Mouse (Mus musculus) CH12.LX (cell line): ENCODE measurements around the gene Catsper1. TPM values are rescaled to one million over a fixed set of nuclear protein-coding genes. Genes with fewer than 3 reads are reported as not detected.

Experiments used
- DNase-seq: peaks from one replicate; pipeline ENCODE4 v3.0.0-alpha.2; 2013; ENCODE audit errors: extremely low read depth
- H3K27ac ChIP-seq: 2 replicates; pipeline ENCODE4 v1.5.1; 2012; ENCODE audit warnings: low read depth, mild to moderate bottlenecking, control low read depth, moderate library complexity; ENCODE audit not compliant: insufficient read depth
- H3K27me3 ChIP-seq: replicated peaks from 2 replicates; pipeline ENCODE3; 2012; ENCODE audit warnings: inconsistent platforms
- H3K36me3 ChIP-seq, 2 experiments: replicated peaks in 1 of 2; 2 replicates each; pipeline versions ENCODE3 to v1.6.1; 2012; ENCODE audit warnings: inconsistent platforms in 1 of 2, low read length in 1 of 2, mild to moderate bottlenecking in 1 of 2, mixed read lengths in 1 of 2, moderate library complexity in 1 of 2; ENCODE audit not compliant: control insufficient read depth in 1 of 2, insufficient read depth in 1 of 2
- H3K4me1 ChIP-seq, 2 experiments: 2 replicates each; pipeline ENCODE4 v1.6.1; 2012; ENCODE audit warnings: inconsistent platforms in 1 of 2, moderate library complexity in 1 of 2; ENCODE audit not compliant: insufficient read depth in 2 of 2, control insufficient read depth in 1 of 2
- H3K4me2 ChIP-seq: 2 replicates; pipeline ENCODE4 v1.6.1; 2012; ENCODE audit warnings: low read depth, mild to moderate bottlenecking, control low read depth; ENCODE audit not compliant: poor library complexity, insufficient read depth, severe bottlenecking
- H3K4me3 ChIP-seq, 3 experiments: fragments of 150-350 bp in 1 of 3; sonication (generic) in 1 of 3; replicated peaks in 1 of 3; 2 replicates each; pipeline versions ENCODE3 to v1.5.1; 2011 to 2012; ENCODE audit warnings: low read depth in 2 of 3, low read length in 2 of 3, mild to moderate bottlenecking in 2 of 3, moderate library complexity in 2 of 3, control low read depth in 1 of 3, improper control_type of control experiment in 1 of 3, inconsistent platforms in 1 of 3, mixed read lengths in 1 of 3; ENCODE audit not compliant: poor library complexity in 1 of 3
- H3K79me2 ChIP-seq: replicated peaks from 2 replicates; pipeline ENCODE4 v1.6.1; 2012; ENCODE audit warnings: mild to moderate bottlenecking, moderate library complexity; ENCODE audit not compliant: control insufficient read depth, poor library complexity, insufficient read depth, severe bottlenecking; ENCODE audit errors: extremely low read depth
- H3K9ac ChIP-seq: 2 replicates; pipeline ENCODE4 v1.6.1; 2012; ENCODE audit warnings: low read depth, mild to moderate bottlenecking, control low read depth, moderate library complexity; ENCODE audit not compliant: insufficient read depth
- H3K9me3 ChIP-seq: replicated peaks from 2 replicates; pipeline ENCODE3; 2012; ENCODE audit warnings: low read length, inconsistent platforms, mixed read lengths
- BHLHE40 ChIP-seq: IDR thresholded peaks from 2 replicates; pipeline ENCODE4 v1.6.1; 2011; ENCODE audit warnings: mild to moderate bottlenecking, low read depth, low read length, improper control_type of control experiment
- CHD1 ChIP-seq: IDR thresholded peaks from 2 replicates; pipeline ENCODE4 v1.6.1; 2012; ENCODE audit warnings: low read depth, low read length, improper control_type of control experiment, inconsistent platforms
- CHD2 ChIP-seq: IDR thresholded peaks from 2 replicates; pipeline ENCODE4 v1.6.1; 2011; ENCODE audit warnings: low read length, improper control_type of control experiment
- CTCF ChIP-seq, 2 experiments: IDR thresholded peaks in 1 of 2; conservative IDR thresholded peaks in 1 of 2; 2 replicates each; pipeline ENCODE4 v1.5.1; 2011 to 2012; ENCODE audit warnings: low read depth in 2 of 2, low read length in 2 of 2, improper control_type of control experiment in 1 of 2, inconsistent platforms in 1 of 2, mild to moderate bottlenecking in 1 of 2, moderate library complexity in 1 of 2
- E2F4 ChIP-seq: IDR thresholded peaks from 2 replicates; pipeline ENCODE4 v1.6.1; 2011; ENCODE audit warnings: low read depth, low read length, improper control_type of control experiment; ENCODE audit not compliant: insufficient replicate concordance
- ELF1 ChIP-seq: IDR thresholded peaks from 2 replicates; pipeline ENCODE4 v1.6.1; 2014; ENCODE audit warnings: low read depth, mild to moderate bottlenecking, inconsistent platforms, low read length, improper control_type of control experiment
- EP300 ChIP-seq: IDR thresholded peaks from 2 replicates; pipeline ENCODE4 v1.6.1; 2011; ENCODE audit warnings: low read length, improper control_type of control experiment
- ETS1 ChIP-seq: conservative IDR thresholded peaks from 2 replicates; pipeline ENCODE4 v1.6.1; 2012; ENCODE audit warnings: low read depth, mild to moderate bottlenecking, inconsistent platforms, low read length, improper control_type of control experiment, moderate library complexity
- GABPA ChIP-seq: IDR thresholded peaks from 2 replicates; pipeline ENCODE4 v1.6.1; 2012; ENCODE audit warnings: low read depth, low read length, improper control_type of control experiment, inconsistent platforms; ENCODE audit not compliant: insufficient replicate concordance
- HCFC1 ChIP-seq: IDR thresholded peaks from 2 replicates; pipeline ENCODE4 v1.6.1; 2012; ENCODE audit warnings: low read depth, mild to moderate bottlenecking, inconsistent platforms, low read length, improper control_type of control experiment
- IRF4 ChIP-seq: IDR thresholded peaks from 2 replicates; pipeline ENCODE4 v1.6.1; 2014; ENCODE audit warnings: low read depth, mild to moderate bottlenecking, inconsistent platforms, low read length, improper control_type of control experiment
- JUN ChIP-seq: IDR thresholded peaks from 2 replicates; pipeline ENCODE4 v1.6.1; 2011; ENCODE audit warnings: low read depth, mild to moderate bottlenecking, low read length, improper control_type of control experiment, moderate library complexity; ENCODE audit not compliant: insufficient read depth
- JUND ChIP-seq: conservative IDR thresholded peaks from 2 replicates; pipeline ENCODE4 v1.6.1; 2011; ENCODE audit warnings: low read depth, low read length, improper control_type of control experiment
- KAT2A ChIP-seq: IDR thresholded peaks from 2 replicates; pipeline ENCODE4 v1.6.1; 2012; ENCODE audit warnings: low read length, improper control_type of control experiment, inconsistent platforms; ENCODE audit not compliant: insufficient replicate concordance
- MAFK ChIP-seq: IDR thresholded peaks from 2 replicates; pipeline ENCODE4 v1.6.1; 2011; ENCODE audit warnings: low read length, improper control_type of control experiment; ENCODE audit not compliant: insufficient replicate concordance
- MAX ChIP-seq: IDR thresholded peaks from 2 replicates; pipeline ENCODE4 v1.6.1; 2011; ENCODE audit warnings: low read length, improper control_type of control experiment
- MAZ ChIP-seq: IDR thresholded peaks from 2 replicates; pipeline ENCODE4 v1.6.1; 2012; ENCODE audit warnings: low read depth, mild to moderate bottlenecking, inconsistent platforms, low read length, improper control_type of control experiment, moderate library complexity
- MEF2A ChIP-seq: IDR thresholded peaks from 2 replicates; pipeline ENCODE4 v1.6.1; 2014; ENCODE audit warnings: low read depth, mild to moderate bottlenecking, inconsistent platforms, low read length, improper control_type of control experiment, borderline replicate concordance
- MXI1 ChIP-seq: IDR thresholded peaks from 2 replicates; pipeline ENCODE4 v1.6.1; 2011; ENCODE audit warnings: mild to moderate bottlenecking, low read depth, low read length, improper control_type of control experiment
- MYC ChIP-seq: IDR thresholded peaks from 2 replicates; pipeline ENCODE4 v1.6.1; 2011; ENCODE audit warnings: low read depth, mild to moderate bottlenecking, improper control_type of control experiment, low read length
- NELFE ChIP-seq: IDR thresholded peaks from 2 replicates; pipeline ENCODE4 v1.6.1; 2011; ENCODE audit warnings: low read depth, low read length, improper control_type of control experiment
- NRF1 ChIP-seq: IDR thresholded peaks from 2 replicates; pipeline ENCODE4 v1.6.1; 2014; ENCODE audit warnings: low read depth, mild to moderate bottlenecking, inconsistent platforms, low read length, improper control_type of control experiment, moderate library complexity
- PAX5 ChIP-seq: IDR thresholded peaks from 2 replicates; pipeline ENCODE4 v1.6.1; 2012; ENCODE audit warnings: low read length, inconsistent platforms, mixed read lengths
- POLR2A ChIP-seq: IDR thresholded peaks from 2 replicates; pipeline ENCODE4 v1.6.1; 2011; ENCODE audit warnings: low read depth, mild to moderate bottlenecking, improper control_type of control experiment, low read length
- POLR2AphosphoS2 ChIP-seq: IDR thresholded peaks from 2 replicates; pipeline ENCODE4 v1.6.1; 2011; ENCODE audit warnings: low read depth, low read length, improper control_type of control experiment
- RAD21 ChIP-seq: IDR thresholded peaks from 2 replicates; pipeline ENCODE4 v1.6.1; 2011; ENCODE audit warnings: low read depth, mild to moderate bottlenecking, low read length, improper control_type of control experiment, moderate library complexity
- RCOR1 ChIP-seq: conservative IDR thresholded peaks from 2 replicates; pipeline ENCODE4 v1.6.1; 2012; ENCODE audit warnings: low read depth, mild to moderate bottlenecking, inconsistent platforms, low read length, improper control_type of control experiment
- SIN3A ChIP-seq: IDR thresholded peaks from 2 replicates; pipeline ENCODE4 v1.6.1; 2012; ENCODE audit warnings: low read length, improper control_type of control experiment, inconsistent platforms
- SMC3 ChIP-seq: IDR thresholded peaks from 2 replicates; pipeline ENCODE4 v1.6.1; 2011; ENCODE audit warnings: low read depth, low read length, improper control_type of control experiment
- TBP ChIP-seq: conservative IDR thresholded peaks from 2 replicates; pipeline ENCODE4 v1.6.1; 2011; ENCODE audit warnings: low read depth, low read length, improper control_type of control experiment
- TCF12 ChIP-seq: IDR thresholded peaks from 2 replicates; pipeline ENCODE4 v1.6.1; 2014; ENCODE audit warnings: low read depth, mild to moderate bottlenecking, inconsistent platforms, low read length, improper control_type of control experiment
- UBTF ChIP-seq: IDR thresholded peaks from 2 replicates; pipeline ENCODE4 v1.6.1; 2012; ENCODE audit warnings: low read depth, mild to moderate bottlenecking, inconsistent platforms, low read length, improper control_type of control experiment, moderate library complexity
- USF1 ChIP-seq: IDR thresholded peaks from 2 replicates; pipeline ENCODE4 v1.6.1; 2014; ENCODE audit warnings: low read depth, mild to moderate bottlenecking, inconsistent platforms, low read length, improper control_type of control experiment
- USF2 ChIP-seq: conservative IDR thresholded peaks from 2 replicates; pipeline ENCODE4 v1.6.1; 2011; ENCODE audit warnings: low read depth, low read length, improper control_type of control experiment
- ZC3H11A ChIP-seq: IDR thresholded peaks from 2 replicates; pipeline ENCODE4 v1.6.1; 2012; ENCODE audit warnings: low read depth, mild to moderate bottlenecking, inconsistent platforms, low read length, improper control_type of control experiment
- ZKSCAN1 ChIP-seq: IDR thresholded peaks from 2 replicates; pipeline ENCODE4 v1.6.1; 2012; ENCODE audit warnings: low read depth, inconsistent platforms, low read length, improper control_type of control experiment, borderline replicate concordance
- ZMIZ1 ChIP-seq: IDR thresholded peaks from 2 replicates; pipeline ENCODE4 v1.6.1; 2012; ENCODE audit warnings: low read depth, mild to moderate bottlenecking, inconsistent platforms, low read length, improper control_type of control experiment
- ZNF384 ChIP-seq: IDR thresholded peaks from 2 replicates; pipeline ENCODE4 v1.6.1; 2012; ENCODE audit warnings: low read depth, low read length, improper control_type of control experiment, inconsistent platforms
- dilution Hi-C: fragments of 300-500 bp; cut with MboI; formaldehyde crosslinking; loops from 2 replicates; pipeline ENCODE4 v1.14.3; 2020; ENCODE audit warnings: low sequenced_read_pairs; ENCODE audit not compliant: extremely low pct_unique_long_range_greater_than_20kb, extremely low pct_ligation_motif_present
- in situ Hi-C: fragments of 300-500 bp; cut with MboI; formaldehyde crosslinking; loops from 3 replicates; pipeline ENCODE4 v1.14.3; 2019; ENCODE audit warnings: low sequenced_read_pairs, low pct_ligation_motif_present, low pct_unique_long_range_greater_than_20kb, mixed read lengths
- polyA plus RNA-seq: library from polyadenylated mRNA; unstranded; fragments of >175 nt; gene quantifications from 2 replicates; pipeline ENCODE4 v1.2.1, GENCODE M21; 2012; ENCODE audit warnings: low read depth; ENCODE audit not compliant: insufficient read length
- total RNA-seq, 2 experiments: library from RNA; depleted of rRNA; stranded (reverse); fragments of 300-350 nt in 1 of 2; fragments of >200 nt in 1 of 2; gene quantifications; 2 replicates each; pipeline ENCODE4 v1.2.3; 2012 to 2014

Gene Catsper1
- total and polyA plus RNA-seq, 3 experiments: not detected

DNA sequence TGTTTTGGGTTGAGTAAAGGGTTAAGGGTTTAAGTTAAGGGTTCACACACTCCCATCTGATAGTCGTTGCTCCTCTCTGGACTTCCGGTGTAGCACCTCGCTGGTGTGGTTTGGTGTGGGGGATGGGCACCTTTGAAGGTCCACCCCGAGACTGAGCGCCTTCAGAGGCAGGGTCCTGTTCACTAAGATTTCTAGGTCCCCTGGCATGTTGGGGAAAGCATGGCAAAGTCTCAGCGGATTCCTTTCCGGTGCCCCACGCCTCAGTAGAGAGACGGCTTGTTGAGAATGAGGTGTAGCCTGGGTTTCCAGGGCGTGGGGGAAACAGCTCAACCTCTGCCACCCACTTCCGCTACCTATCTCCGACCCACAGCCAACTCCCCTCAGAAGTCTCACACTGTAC is 54.1 kb downstream of the Catsper1 start:
- Histone ChIP-seq H3K36me3 (peaks cover 11 to 30% of the 10 kb centered on the region in 2 experiments), H3K27ac (peak overlapping the region; percentile 59; the same call in 1 of the 2 replicates), H3K9ac (peak overlapping the region; percentile 96), H3K9me3 (no peaks in the 10 kb centered on the region), H3K4me3 (peak overlapping the region; percentile 66 to 92 (median 74))
- dilution Hi-C loops: no loop called here
- no peak for TF ChIP-seq MAZ
- peak; percentile 85 for TF ChIP-seq MAX
- peak; percentile 72 for TF ChIP-seq TBP
- no peak for TF ChIP-seq USF1
- no peak for TF ChIP-seq NRF1
- peak; percentile 29 for TF ChIP-seq IRF4
- peak; percentile 92 for TF ChIP-seq CHD2
- no peak for TF ChIP-seq ZC3H11A
- no peak for TF ChIP-seq JUND
- TF ChIP-seq CTCF (conservative IDR thresholded peaks at IDR 0.05 in 1 of 2, IDR thresholded peaks at IDR 0.05 in 1 of 2; ENCODE audit: low read depth in 2 of 2, low read length in 2 of 2): no peak
- 0 out of 2 replicates have a peak, but pooled peaks have one; percentile 51 for TF ChIP-seq MXI1
- TF ChIP-seq ELF1: peak; percentile 85
- TF ChIP-seq RAD21: no peak
- no peak for TF ChIP-seq MAFK
- TF ChIP-seq ETS1: peak; percentile 45
- TF ChIP-seq UBTF: no peak
- TF ChIP-seq NELFE: peak; percentile 66
- peak; percentile 88 for TF ChIP-seq SIN3A
- TF ChIP-seq JUN: no peak
- no peak for TF ChIP-seq BHLHE40
- TF ChIP-seq POLR2AphosphoS2: peak; percentile 74; the same call in 1 of the 2 replicates
- no peak for TF ChIP-seq PAX5
- TF ChIP-seq MYC: peak; percentile 87
- 0 out of 2 replicates have a peak, but pooled peaks have one; percentile 51 for TF ChIP-seq KAT2A
- peak; percentile 60 for TF ChIP-seq HCFC1
- TF ChIP-seq TCF12: peak; percentile 77
- 0 out of 2 replicates have a peak, but pooled peaks have one; percentile 14 for TF ChIP-seq E2F4
- TF ChIP-seq EP300: no peak
- no peak for TF ChIP-seq SMC3
- TF ChIP-seq MEF2A: no peak
- TF ChIP-seq GABPA: no peak
- peak; percentile 78 for TF ChIP-seq POLR2A
- TF ChIP-seq ZNF384: no peak
- TF ChIP-seq ZMIZ1: peak; percentile 48; the same call in 1 of the 2 replicates
- TF ChIP-seq ZKSCAN1: no peak
- no peak for TF ChIP-seq RCOR1
- TF ChIP-seq CHD1: no peak
- no peak for TF ChIP-seq USF2
- TF ChIP-seq, all 38 proteins: peak for 17
- no peaks in the 10 kb centered on the region for H3K27me3 ChIP-seq
- peaks cover 5 to 39% of the 10 kb centered on the region in 2 experiments for H3K4me1 ChIP-seq
- in situ Hi-C loops: no loop called here
- H3K4me2 ChIP-seq: peak overlapping the region; percentile 80
- DNase-seq: peak; percentile 74
- peaks cover 28% of the 10 kb centered on the region for H3K79me2 ChIP-seq
